Mouse (Mus musculus) layer of hippocampus, adult 9-11 months (tissue): ENCODE results near the gene She.

Experiments used
- DNase-seq: peaks from one replicate; pipeline ENCODE4 v3.0.0; 2022

She gene

GRCm38 (mm10) chr3:89863716-89864509 is 32.7 kb downstream of the She start:
- no peak for DNase-seq

GRCm38 (mm10) chr3:89865020-89865419 is 33.9 kb downstream of the She start:
- no peak for DNase-seq

- DNase-seq = no peak
Measured at GRCm38 (mm10) chr3:89865764-89866163, 34.6 kb downstream of the She start.

DNA sequence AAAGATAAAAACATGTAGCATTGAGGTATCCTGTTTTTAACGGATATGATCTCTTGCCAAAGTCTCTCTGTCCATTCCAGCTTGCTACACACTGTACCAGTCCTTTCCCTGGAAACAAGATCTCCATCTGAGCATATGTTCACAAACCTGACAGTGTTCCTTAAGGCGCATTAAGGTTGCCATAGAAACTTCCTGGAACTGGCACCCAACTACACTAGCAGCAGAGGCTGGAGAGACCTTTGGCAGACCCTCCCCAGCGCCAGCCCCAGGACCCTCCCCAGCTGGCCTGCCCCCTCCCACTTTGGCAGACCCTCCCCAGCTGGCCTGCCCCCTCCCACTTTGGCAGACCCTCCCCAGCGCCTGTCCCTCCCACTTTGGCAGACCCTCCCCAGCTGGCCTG is 36.5 kb downstream of the She start:
- DNase-seq = no peak

GRCm38 (mm10) chr3:89868357-89868756 is 37.2 kb downstream of the She start:
- DNase-seq = no peak

DNA sequence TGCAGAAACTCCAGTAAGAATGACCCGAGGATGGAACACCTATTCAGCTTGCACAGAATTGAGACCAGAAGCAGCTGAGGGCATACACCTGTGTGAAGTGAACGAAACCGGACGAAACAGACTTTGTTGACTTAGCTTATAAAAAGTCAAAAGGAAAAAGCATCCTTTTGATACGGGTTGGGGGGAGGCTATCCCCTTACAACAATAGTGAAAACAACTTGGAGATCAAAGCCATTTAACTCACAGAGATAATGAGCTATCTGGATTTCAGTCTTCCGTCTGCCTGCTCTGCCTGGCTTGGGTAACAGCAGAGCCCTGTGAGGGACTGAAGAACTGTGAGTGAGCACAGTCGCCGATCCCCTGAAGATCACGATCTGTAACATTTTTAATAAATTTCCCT is 37.8 kb downstream of the She start:
- no peak for DNase-seq

DNA sequence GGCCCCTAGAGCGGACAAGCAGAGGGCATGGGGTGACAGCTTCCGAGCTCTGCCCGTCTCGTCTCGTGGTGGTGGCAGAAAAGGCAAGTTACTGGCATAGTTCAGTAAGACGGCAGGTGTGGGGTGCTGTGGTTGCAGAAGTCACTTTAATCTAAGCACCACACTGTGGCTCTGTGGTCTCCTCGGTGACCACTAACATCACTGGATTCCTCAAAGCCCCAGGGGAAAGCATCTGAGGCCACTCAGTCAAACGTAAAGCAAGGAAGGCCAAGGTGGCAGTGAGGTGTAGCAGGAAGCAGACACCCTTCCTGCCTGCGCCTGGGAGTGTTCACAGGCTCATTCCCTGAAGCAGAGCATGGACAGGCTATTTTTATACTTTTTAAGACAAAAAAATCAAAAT is 38.4 kb downstream of the She start:
- DNase-seq = no peak

- DNase-seq = no peak
Measured at GRCm38 (mm10) chr3:89870472-89871271, 39.5 kb downstream of the She start.

DNA sequence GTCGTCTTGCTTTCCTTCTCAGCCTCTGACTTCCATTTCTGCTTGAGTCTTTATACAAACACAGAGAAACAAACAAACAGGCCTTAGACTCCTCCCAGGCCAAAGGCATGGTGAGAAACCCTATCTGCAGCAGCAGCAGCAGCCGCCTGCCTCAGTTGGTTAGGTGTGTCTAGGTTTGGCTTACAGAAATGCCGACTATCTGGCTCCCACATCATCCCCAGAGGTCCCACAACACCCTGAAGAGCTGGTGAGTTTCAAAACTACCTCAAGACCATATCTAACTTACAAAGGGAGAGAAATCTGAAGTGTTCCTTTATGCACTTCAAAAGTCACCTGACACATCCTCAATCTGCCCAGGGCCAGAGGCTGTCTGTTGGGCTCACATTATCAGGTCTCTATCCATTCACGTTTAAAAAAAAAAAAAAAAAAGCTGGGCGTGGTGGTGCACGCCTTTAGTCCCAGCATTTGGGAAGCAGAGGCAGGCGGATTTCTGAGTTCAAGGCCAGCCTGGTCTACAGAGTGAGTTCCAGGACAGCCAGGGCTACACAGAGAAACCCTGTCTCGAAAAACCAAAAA is 40.3 kb downstream of the She start:
- no peak for DNase-seq

- DNase-seq = no peak
Measured at GRCm38 (mm10) chr3:89872209-89872608, 41.0 kb downstream of the She start.

DNA sequence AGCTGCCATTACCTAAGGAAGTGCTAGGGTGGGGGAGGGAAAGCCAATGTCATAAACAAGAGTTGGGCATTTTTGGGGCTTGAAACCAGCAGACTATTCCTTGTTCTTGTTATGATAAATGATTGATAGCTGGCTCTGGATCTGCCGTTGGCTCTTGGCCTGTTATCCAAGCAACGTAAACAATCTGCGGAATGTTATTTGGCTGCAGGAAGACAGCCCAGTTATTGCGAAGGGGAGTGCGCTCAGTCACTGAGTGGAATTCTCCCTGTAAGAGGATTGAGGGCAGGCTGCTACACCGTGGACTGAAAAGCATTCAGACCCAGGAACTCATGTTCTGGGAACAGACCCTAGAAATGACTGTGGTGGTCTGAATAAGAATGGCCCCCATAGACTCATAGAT is 41.5 kb downstream of the She start:
- DNase-seq = no peak

DNA sequence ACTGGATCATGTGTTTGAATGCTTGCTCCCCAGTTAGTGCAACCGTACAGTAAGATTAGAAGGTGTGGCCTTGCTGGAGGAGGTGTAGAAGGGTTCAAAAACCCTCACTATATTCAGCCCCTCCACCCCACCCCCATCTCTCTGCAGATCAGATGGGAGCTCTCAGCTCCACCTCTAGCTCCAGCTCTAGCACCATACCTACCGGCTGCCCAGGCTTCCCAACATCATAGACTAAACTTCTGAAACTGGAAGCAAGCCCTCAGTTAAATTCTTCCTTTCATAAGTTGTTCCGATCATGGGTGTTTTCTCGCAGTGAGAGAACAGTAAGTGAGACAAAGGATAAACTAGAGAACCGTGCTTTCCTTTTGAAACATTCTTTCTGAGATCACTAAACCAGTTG is 42.9 kb downstream of the She start:
- DNase-seq = no peak

GRCm38 (mm10) chr3:89875021-89875420 is 43.9 kb downstream of the She start:
- DNase-seq = no peak

DNA sequence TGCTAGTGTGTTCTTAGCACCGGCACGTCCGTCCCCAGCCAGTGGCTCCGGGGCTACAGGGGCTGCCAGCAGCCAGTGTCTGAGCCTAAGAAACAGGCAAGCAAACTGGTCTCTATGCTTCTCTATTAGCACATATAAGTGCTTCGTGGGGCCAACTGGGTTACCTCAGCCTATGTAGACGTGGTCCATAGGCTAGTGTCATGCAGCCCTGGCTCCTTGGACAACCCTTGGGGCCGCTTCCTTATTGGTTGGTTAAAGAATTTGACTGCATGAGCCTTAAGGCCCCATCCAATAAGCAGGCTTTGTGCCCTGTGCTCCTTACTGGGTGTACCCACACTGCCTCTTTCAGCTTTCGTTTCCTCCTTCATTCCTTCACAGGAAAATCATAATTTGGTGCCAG is 44.6 kb downstream of the She start:
- DNase-seq = no peak

GRCm38 (mm10) chr3:89876469-89876868 is 45.3 kb downstream of the She start:
- no peak for DNase-seq

GRCm38 (mm10) chr3:89877129-89877528 is 46.0 kb downstream of the She start:
- no peak for DNase-seq

DNA sequence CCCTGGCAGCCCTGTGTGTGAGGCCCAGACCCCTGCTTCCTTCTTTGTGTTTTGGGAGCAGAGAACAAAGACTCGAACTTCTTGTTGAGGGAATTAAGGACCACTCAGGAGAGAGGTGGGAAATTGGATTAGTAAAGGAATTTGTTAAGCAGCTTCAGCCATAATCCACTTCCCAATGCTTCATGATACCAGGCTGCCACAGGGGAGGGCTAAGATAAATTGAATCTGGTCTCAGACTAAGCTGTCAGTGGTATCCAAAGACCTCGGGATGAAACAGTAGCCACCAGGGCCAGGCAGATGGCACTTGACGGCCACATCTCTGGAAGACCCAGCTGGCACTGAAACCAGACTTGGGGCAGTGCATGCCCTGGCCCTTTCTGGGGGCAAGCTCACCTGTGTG is 47.3 kb downstream of the She start:
- DNase-seq = no peak

DNA sequence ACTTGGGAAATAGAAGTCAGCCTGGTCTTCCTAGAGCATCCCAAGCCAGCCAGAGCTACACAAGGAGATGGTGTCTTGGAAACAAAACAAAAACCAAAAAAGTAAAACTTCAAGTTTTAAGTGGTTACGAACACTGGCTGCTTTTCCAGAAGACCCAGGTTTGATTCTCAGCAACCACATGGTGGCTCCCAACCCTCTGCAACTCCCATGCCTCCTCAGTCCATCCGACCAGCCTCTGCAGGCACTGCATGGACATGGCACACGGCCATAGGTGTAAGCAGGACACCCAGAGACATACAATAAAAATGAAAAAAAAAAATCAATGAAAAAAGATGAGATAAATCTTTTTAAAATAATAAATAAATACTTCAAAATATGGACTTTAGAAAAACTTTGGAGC is 48.2 kb downstream of the She start:
- no peak for DNase-seq

- DNase-seq = no peak
Measured at GRCm38 (mm10) chr3:89880036-89880851, 49.1 kb downstream of the She start.

DNA sequence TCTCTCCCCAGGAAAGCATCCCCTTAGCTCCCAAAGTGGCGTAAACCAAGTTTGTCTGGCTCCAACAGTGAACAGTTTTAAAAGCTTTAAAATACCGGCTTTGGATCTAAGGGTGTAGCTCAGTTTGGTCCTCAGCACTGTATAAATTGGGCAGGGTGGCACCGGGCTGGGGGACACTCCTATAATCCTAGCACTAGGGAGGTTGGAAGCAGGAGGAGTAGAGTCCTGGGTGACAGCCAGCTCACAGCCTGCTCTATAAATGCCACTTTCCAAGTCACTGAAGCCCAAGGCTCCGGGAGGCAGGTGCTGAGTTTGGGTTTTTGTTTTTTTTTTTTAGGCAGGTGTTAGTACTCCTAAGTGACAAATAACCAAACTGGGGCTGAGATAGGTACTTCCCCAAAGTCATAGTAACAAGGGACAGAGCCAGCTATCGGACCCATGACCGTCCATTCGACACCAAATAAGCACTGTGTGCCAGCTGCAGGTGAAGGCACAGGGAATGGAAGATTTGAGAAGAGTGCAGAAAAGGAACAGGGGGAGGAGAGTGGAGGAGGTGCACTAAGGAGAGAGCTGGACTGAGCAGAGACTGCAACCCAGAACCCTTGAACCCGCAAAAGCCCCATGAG is 51.5 kb downstream of the She start:
- no peak for DNase-seq

- no peak for DNase-seq
Measured at GRCm38 (mm10) chr3:89883582-89884041, 52.4 kb downstream of the She start.

DNA sequence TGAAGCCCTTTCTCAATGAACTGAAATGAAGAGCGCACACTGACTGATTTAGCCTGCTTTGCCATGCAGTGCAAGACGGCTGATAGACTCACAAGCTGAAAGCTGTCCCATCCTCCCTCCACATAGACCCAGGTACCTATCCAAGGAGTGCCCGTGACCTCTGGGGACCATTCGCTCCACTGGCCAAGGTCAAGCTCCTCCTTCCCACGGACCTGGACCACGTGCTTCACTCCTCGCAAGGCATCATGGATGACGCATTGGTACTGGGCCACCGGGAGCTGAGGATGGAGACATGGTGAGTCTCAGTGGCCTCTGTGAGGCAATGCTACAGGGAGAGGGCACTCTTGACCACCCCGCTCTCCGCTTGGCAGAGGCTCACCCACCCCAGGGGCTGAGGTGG is 54.6 kb downstream of the She start:
- DNase-seq = no peak
